Mouse (Mus musculus) olfactory bulb, adult 2 months (tissue): ENCODE results near the gene Mindy3.

Experiments used
- CTCF ChIP-seq: fragments of 200-500 bp; IDR thresholded peaks from 2 replicates; pipeline ENCODE4 v1.5.1; 2012; ENCODE audit warnings: low read depth, mild to moderate bottlenecking, low read length, moderate library complexity; ENCODE audit not compliant: insufficient read depth
- POLR2A ChIP-seq: fragments of 200-500 bp; IDR thresholded peaks from 2 replicates; pipeline ENCODE4 v1.6.1; 2012; ENCODE audit warnings: mild to moderate bottlenecking, low read depth, low read length, moderate library complexity; ENCODE audit not compliant: insufficient read depth

GRCm38 (mm10) chr2:12418121-12418520, 1.1 kb downstream of the Mindy3 start:
- TF ChIP-seq POLR2A (no peak), CTCF (no peak)
